Mouse (Mus musculus) erythroblast, embryonic 14.5 days (primary cell): ENCODE results near the gene Olfr1124.

Experiments used
- GATA1 ChIP-seq: IDR thresholded peaks from 2 replicates; pipeline ENCODE4 v1.6.1; 2012; ENCODE audit warnings: low read length, inconsistent platforms, mixed read lengths
- TAL1 ChIP-seq: IDR thresholded peaks from 3 replicates; pipeline ENCODE4 v1.6.1; 2012; ENCODE audit warnings: low read length, inconsistent platforms, mixed read lengths

DNA sequence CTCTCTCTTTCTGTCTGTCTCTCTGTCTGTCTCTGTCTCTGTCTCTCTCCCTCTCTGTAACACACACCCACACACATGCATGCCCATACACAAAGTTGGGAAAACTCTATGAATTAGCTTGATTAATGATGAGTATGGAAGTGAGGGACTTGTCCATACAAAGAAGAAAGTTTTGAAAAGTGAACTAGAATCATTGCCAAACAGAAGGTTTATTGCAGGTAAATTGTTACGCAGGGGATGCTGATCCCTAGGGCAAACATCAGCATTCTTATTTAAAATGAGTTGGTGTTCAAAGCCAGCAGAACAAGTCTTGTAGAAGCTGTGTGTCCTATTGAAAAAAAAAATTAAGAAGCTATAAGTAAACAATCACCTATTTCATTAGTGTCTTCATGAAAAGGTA, 13.7 kb upstream of the Olfr1124 start, which contains the start of gene Olfr1123:
- TF ChIP-seq TAL1 = no peak
- no peak for TF ChIP-seq GATA1
